Mouse (Mus musculus): ENCODE data around the gene Srl. TPM values are rescaled to one million over a fixed set of nuclear protein-coding genes. Genes with fewer than 3 reads are reported as not detected.
"Not testable (repeated sequence)": the region's sequence is repeated elsewhere in the genome, so short reads cannot be mapped to it uniquely, and the experiment has no call there.

The Srl gene
- polyA plus RNA-seq, 1 experiment from 2014 or later, result 10.5 TPM

- H3K4me2 ChIP-seq (replicated peaks; ENCODE audit: low read depth, low read length), result no peak overlapping the region
- no peaks in the 10 kb centered on the region for H3K36me3 ChIP-seq (ENCODE audit: control insufficient read depth, insufficient read depth, low read length)
- no peak overlapping the region for H3K4me3 ChIP-seq (ENCODE audit: low read depth, low read length)
- no peak overlapping the region for H3K9ac ChIP-seq (replicated peaks; ENCODE audit: low read depth, low read length)
- no peaks in the 10 kb centered on the region for H3K9me3 ChIP-seq (ENCODE audit: control insufficient read depth, low read depth, low read length)
- H3K27me3 ChIP-seq (ENCODE audit: control insufficient read depth, insufficient read depth, low read length), result no peaks in the 10 kb centered on the region
- H3K4me1 ChIP-seq (ENCODE audit: control insufficient read depth, insufficient read depth, low read length), result no peaks in the 10 kb centered on the region
- no peak overlapping the region for H3K27ac ChIP-seq (ENCODE audit: low read length)
- WGBS, result 71% methylated on average over 5 of the region's 5 CpGs
- no peak for ATAC-seq (ENCODE audit: insufficient number of reproducible peaks, insufficient read depth, low FRiP score, low read depth)
These were observed 60.9 kb downstream of the Srl start for GRCm38 (mm10) chr16:4480616-4481265.

- no peaks in the 10 kb centered on the region for H3K36me3 ChIP-seq (ENCODE audit: control insufficient read depth, insufficient read depth, low read length)
- no peaks in the 10 kb centered on the region for H3K27me3 ChIP-seq (ENCODE audit: control insufficient read depth, insufficient read depth, low read length)
- H3K4me2 ChIP-seq (replicated peaks; ENCODE audit: low read depth, low read length), result no peak overlapping the region
- H3K4me3 ChIP-seq (ENCODE audit: low read depth, low read length), result no peak overlapping the region
- H3K9ac ChIP-seq (replicated peaks; ENCODE audit: low read depth, low read length), result no peak overlapping the region
- H3K9me3 ChIP-seq (ENCODE audit: control insufficient read depth, low read depth, low read length), result no peaks in the 10 kb centered on the region
- ATAC-seq (ENCODE audit: insufficient number of reproducible peaks, insufficient read depth, low FRiP score, low read depth), result no peak
- 71% methylated on average over 10 of the region's 10 CpGs for WGBS
- no peak overlapping the region for H3K27ac ChIP-seq (ENCODE audit: low read length)
- peaks cover 8% of the 10 kb centered on the region; the same call in 1 of the 2 replicates for H3K4me1 ChIP-seq (ENCODE audit: control insufficient read depth, insufficient read depth, low read length)
These were observed 63.9 kb downstream of the Srl start for GRCm38 (mm10) chr16:4477591-4478215.

- Histone ChIP-seq H3K4me2 (replicated peaks; ENCODE audit: low read depth, low read length) (peak overlapping the region; percentile 61), H3K9me3 (ENCODE audit: control insufficient read depth, low read depth, low read length) (no peaks in the 10 kb centered on the region), H3K9ac (replicated peaks; ENCODE audit: low read depth, low read length) (peak overlapping the region; percentile 51), H3K36me3 (ENCODE audit: control insufficient read depth, insufficient read depth, low read length) (no peaks in the 10 kb centered on the region), H3K4me3 (ENCODE audit: low read depth, low read length) (peak overlapping the region; percentile 43), H3K27ac (ENCODE audit: low read length) (peak overlapping the region; percentile 68), H3K4me1 (ENCODE audit: control insufficient read depth, insufficient read depth, low read length) (peaks cover 8% of the 10 kb centered on the region; the same call in 1 of the 2 replicates), H3K27me3 (ENCODE audit: control insufficient read depth, insufficient read depth, low read length) (no peaks in the 10 kb centered on the region)
- ATAC-seq (ENCODE audit: insufficient number of reproducible peaks, insufficient read depth, low FRiP score, low read depth), result peak; percentile 92
- WGBS, result 16% methylated on average over 42 of the region's 42 CpGs
These were observed 66.5 kb downstream of the Srl start for GRCm38 (mm10) chr16:4474882-4475803.

- H3K4me1 ChIP-seq (ENCODE audit: control insufficient read depth, insufficient read depth, low read length); H3K36me3 ChIP-seq (ENCODE audit: control insufficient read depth, insufficient read depth, low read length); ATAC-seq (ENCODE audit: insufficient number of reproducible peaks, insufficient read depth, low FRiP score, low read depth); H3K9me3 ChIP-seq (ENCODE audit: control insufficient read depth, low read depth, low read length); H3K27me3 ChIP-seq (ENCODE audit: control insufficient read depth, insufficient read depth, low read length): not testable (repeated sequence)
- 69% methylated on average over 10 of the region's 10 CpGs for WGBS
- Histone ChIP-seq H3K4me3 (ENCODE audit: low read depth, low read length) (peak overlapping the region; percentile 43), H3K4me2 (replicated peaks; ENCODE audit: low read depth, low read length) (peak overlapping the region; percentile 61), H3K27ac (ENCODE audit: low read length) (peak overlapping the region; percentile 68), H3K9ac (replicated peaks; ENCODE audit: low read depth, low read length) (peak overlapping the region; percentile 51)
These were observed 67.4 kb downstream of the Srl start for GRCm38 (mm10) chr16:4474040-4474881.

GRCm38 (mm10) chr16:4473231-4473630 lies 68.4 kb downstream of the Srl start:
- no peaks in the 10 kb centered on the region for H3K36me3 ChIP-seq (ENCODE audit: control insufficient read depth, insufficient read depth, low read length)
- no peak overlapping the region for H3K4me3 ChIP-seq (ENCODE audit: low read depth, low read length)
- H3K4me2 ChIP-seq (replicated peaks; ENCODE audit: low read depth, low read length), result no peak overlapping the region
- no peak for ATAC-seq (ENCODE audit: insufficient number of reproducible peaks, insufficient read depth, low FRiP score, low read depth)
- H3K27ac ChIP-seq (ENCODE audit: low read length), result no peak overlapping the region
- H3K27me3 ChIP-seq (ENCODE audit: control insufficient read depth, insufficient read depth, low read length), result no peaks in the 10 kb centered on the region
- WGBS, result 76% methylated on average over 5 of the region's 5 CpGs
- H3K4me1 ChIP-seq (ENCODE audit: control insufficient read depth, insufficient read depth, low read length), result peaks cover 8% of the 10 kb centered on the region; the same call in 1 of the 2 replicates
- no peaks in the 10 kb centered on the region for H3K9me3 ChIP-seq (ENCODE audit: control insufficient read depth, low read depth, low read length)
- H3K9ac ChIP-seq (replicated peaks; ENCODE audit: low read depth, low read length), result no peak overlapping the region

- Histone ChIP-seq H3K27ac (ENCODE audit: low read length) (no peak overlapping the region), H3K9me3 (ENCODE audit: control insufficient read depth, low read depth, low read length) (no peaks in the 10 kb centered on the region), H3K27me3 (ENCODE audit: control insufficient read depth, insufficient read depth, low read length) (no peaks in the 10 kb centered on the region), H3K36me3 (ENCODE audit: control insufficient read depth, insufficient read depth, low read length) (no peaks in the 10 kb centered on the region), H3K4me2 (replicated peaks; ENCODE audit: low read depth, low read length) (no peak overlapping the region), H3K9ac (replicated peaks; ENCODE audit: low read depth, low read length) (no peak overlapping the region), H3K4me3 (ENCODE audit: low read depth, low read length) (no peak overlapping the region), H3K4me1 (ENCODE audit: control insufficient read depth, insufficient read depth, low read length) (peaks cover 8% of the 10 kb centered on the region; the same call in 1 of the 2 replicates)
- ATAC-seq (ENCODE audit: insufficient number of reproducible peaks, insufficient read depth, low FRiP score, low read depth), result no peak
- 40% methylated on average over 3 of the region's 3 CpGs for WGBS
These were observed 68.9 kb downstream of the Srl start for GRCm38 (mm10) chr16:4472687-4473086.

- Histone ChIP-seq H3K27ac (ENCODE audit: low read length) (no peak overlapping the region), H3K4me3 (ENCODE audit: low read depth, low read length) (no peak overlapping the region), H3K9me3 (ENCODE audit: control insufficient read depth, low read depth, low read length) (no peaks in the 10 kb centered on the region), H3K4me2 (replicated peaks; ENCODE audit: low read depth, low read length) (no peak overlapping the region), H3K4me1 (ENCODE audit: control insufficient read depth, insufficient read depth, low read length) (peaks cover 8% of the 10 kb centered on the region; the same call in 1 of the 2 replicates), H3K9ac (replicated peaks; ENCODE audit: low read depth, low read length) (no peak overlapping the region), H3K27me3 (ENCODE audit: control insufficient read depth, insufficient read depth, low read length) (no peaks in the 10 kb centered on the region), H3K36me3 (ENCODE audit: control insufficient read depth, insufficient read depth, low read length) (no peaks in the 10 kb centered on the region)
- ATAC-seq (ENCODE audit: insufficient number of reproducible peaks, insufficient read depth, low FRiP score, low read depth), result peak; percentile 64
- WGBS, result 65% methylated on average over 10 of the region's 10 CpGs
These were observed 71.8 kb downstream of the Srl start for GRCm38 (mm10) chr16:4469599-4470352.
